In the genomic region with DNA sequence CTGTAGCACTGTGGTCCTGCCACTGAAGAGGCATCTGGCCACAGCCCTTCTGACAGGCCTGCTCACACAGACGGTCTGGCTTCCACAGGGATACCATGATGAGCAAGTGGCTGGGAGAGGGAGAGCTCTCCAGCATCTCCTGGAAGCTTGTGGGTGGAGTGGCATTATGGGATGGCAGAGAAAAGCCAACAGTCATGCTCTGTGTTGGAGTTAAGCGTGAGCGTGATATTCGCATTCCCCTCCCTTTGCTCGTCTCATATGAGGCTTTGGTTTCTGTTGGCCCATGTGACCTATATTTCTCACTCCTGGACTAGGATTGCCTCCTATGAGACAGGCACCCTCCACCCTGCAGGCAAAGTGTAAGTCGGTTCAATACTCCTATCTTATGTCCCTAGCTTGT, we compare ENCODE assay signal across 30 mouse cellular contexts. TPM values are rescaled to one million over a fixed set of nuclear protein-coding genes. Genes with fewer than 3 reads are reported as not detected.
DNase-seq lines count a peak whose midpoint lies in the region; ATAC-seq and TF ChIP-seq lines count a peak whose summit lies in the region.
"Had no signal": no experiment of that assay in that cellular context is flagged by ENCODE, and none has a peak within 500 bp of the region (broad histone marks: within the 10 kb centered on the region; RNA-seq: fewer than 3 reads in every experiment).

No protein-coding gene starts in this region.

- no peaks in the 10 kb centered on the region for H3K27me3 ChIP-seq in forebrain, postnatal 0 days (ENCODE audit: insufficient read depth, low read length)
- H3K27me3 ChIP-seq in midbrain, embryonic 16.5 days (ENCODE audit: control insufficient read depth, insufficient read depth, low read depth, low read length) = peaks cover 5% of the 10 kb centered on the region
- H3K27me3 ChIP-seq: forebrain, embryonic 15.5 days had no signal

- peaks cover 36% of the 10 kb centered on the region for H3K36me3 ChIP-seq in forebrain, postnatal 0 days (ENCODE audit: insufficient read depth)
- peaks cover 21% of the 10 kb centered on the region for H3K36me3 ChIP-seq in midbrain, embryonic 16.5 days (ENCODE audit: control insufficient read depth, insufficient read depth, low read length)
- H3K36me3 ChIP-seq: embryonic facial prominence, embryonic 10.5 days; forebrain, embryonic 15.5 days; G1E; kidney, embryonic 15.5 days; limb, embryonic 13.5 days; liver, embryonic 12.5 days had no signal

- H3K4me1 ChIP-seq in forebrain, postnatal 0 days (ENCODE audit: insufficient read depth) = peaks cover 11% of the 10 kb centered on the region; the same call in 1 of the 2 replicates
- peaks cover 21% of the 10 kb centered on the region for H3K4me1 ChIP-seq in midbrain, embryonic 16.5 days (ENCODE audit: control insufficient read depth, insufficient read depth, low read length)

- H3K4me3 ChIP-seq in forebrain, postnatal 0 days (ENCODE audit: low read depth, low read length) = no peak overlapping the region
- H3K4me3 ChIP-seq in midbrain, embryonic 16.5 days (ENCODE audit: low read depth, low read length) = no peak overlapping the region
- H3K4me3 ChIP-seq: embryonic facial prominence, embryonic 10.5 days; forebrain, embryonic 15.5 days; hindbrain, embryonic 13.5 days; kidney, embryonic 15.5 days; limb, embryonic 13.5 days; liver, embryonic 12.5 days had no signal

- H3K9me3 ChIP-seq in forebrain, postnatal 0 days (ENCODE audit: low read length) = no peaks in the 10 kb centered on the region
- H3K9me3 ChIP-seq in midbrain, embryonic 16.5 days (replicated peaks; ENCODE audit: control insufficient read depth, low read length, poor library complexity, severe bottlenecking) = no peaks in the 10 kb centered on the region
- H3K9me3 ChIP-seq: embryonic facial prominence, embryonic 10.5 days; forebrain, embryonic 15.5 days; G1E; hindbrain, embryonic 13.5 days; kidney, embryonic 15.5 days; limb, embryonic 13.5 days; liver, embryonic 12.5 days had no signal

- no peak overlapping the region for H3K27ac ChIP-seq in forebrain, postnatal 0 days (ENCODE audit: low read depth, low read length)
- no peak overlapping the region for H3K27ac ChIP-seq in midbrain, embryonic 16.5 days (ENCODE audit: low read length)
- H3K27ac ChIP-seq: embryonic facial prominence, embryonic 10.5 days; forebrain, embryonic 15.5 days; hindbrain, embryonic 13.5 days; kidney, embryonic 15.5 days; limb, embryonic 13.5 days; liver, embryonic 12.5 days had no signal

- WGBS in forebrain, postnatal 0 days = 79% methylated on average over 6 of the region's 6 CpGs
- 78% methylated on average over 6 of the region's 6 CpGs for WGBS in midbrain, embryonic 16.5 days

- intact Hi-C loops in left cerebral cortex, postnatal 10 days (cut with DNase I) = no loop called here

- no peak for TF ChIP-seq CTCF in forebrain, postnatal 0 days (IDR thresholded peaks at IDR 0.05; ENCODE audit: low read depth)

- ATAC-seq in frontal cortex, adult (ENCODE audit: low TSS enrichment) = peak; percentile 65
- ATAC-seq in forebrain, postnatal 0 days = no peak
- ATAC-seq in midbrain, embryonic 16.5 days = no peak
- ATAC-seq: activated CD4-positive, CD25-positive, alpha-beta regulatory T cell, adult 4 months; forebrain, embryonic 15.5 days had no signal

- no peak overlapping the region for H3K4me2 ChIP-seq in forebrain, postnatal 0 days (ENCODE audit: low read depth)
- H3K4me2 ChIP-seq in midbrain, embryonic 16.5 days (ENCODE audit: low read length) = no peak overlapping the region
- H3K4me2 ChIP-seq: forebrain, embryonic 15.5 days; hindbrain, embryonic 13.5 days; kidney, embryonic 15.5 days; limb, embryonic 13.5 days; liver, embryonic 12.5 days; midbrain, embryonic 11.5 days had no signal

- H3K9ac ChIP-seq in forebrain, postnatal 0 days = no peak overlapping the region
- no peak overlapping the region for H3K9ac ChIP-seq in midbrain, embryonic 16.5 days (ENCODE audit: low read depth, low read length)
- H3K9ac ChIP-seq: forebrain, embryonic 15.5 days; hindbrain, embryonic 13.5 days; kidney, embryonic 15.5 days; limb, embryonic 13.5 days; liver, embryonic 12.5 days had no signal

- DNase-seq in cerebellum, postnatal 14 days = peak; percentile 7 to 8
- DNase-seq in cerebellum, adult 11 months = no peak
- peak; percentile 72 to 77 for DNase-seq in left cerebral cortex, adult 9 months (ENCODE audit: low spot score in 2 of 2)
- DNase-seq in left cerebral cortex, postnatal 10 days (ENCODE audit: extremely low spot score in 1 of 2, low spot score in 2 of 2) = no peak
- peak; percentile 47 for DNase-seq in MN1 (ENCODE audit: low spot score)
- DNase-seq in forebrain, postnatal 0 days = no peak
- DNase-seq: adrenal gland, adult 8-10 months; gastrocnemius, postnatal 25 days; heart, postnatal 36 days; kidney, adult 11 months; kidney, postnatal 36 days; lung, adult 18-20 months; lung, postnatal 10 days had no signal

RNA-seq across cellular contexts. Expression of a gene that starts 6.5 kb away (rescaled TPM):
- total RNA-seq in left cerebral cortex, postnatal 10 days (2021) = 100 to 1,000 TPM; 898 to 906 TPM
- 215 and 218 TPM in 2 replicates for total RNA-seq in forebrain, postnatal 0 days (2014; rRNA removed)
- polyA plus RNA-seq in forebrain, postnatal 0 days (2015; fragmentation: Nextera tagmentation; extraction: Ambion mirVana) = 12.8 and 17.5 TPM in 2 replicates
- polyA plus RNA-seq in midbrain, embryonic 16.5 days (2015; fragmentation: Nextera tagmentation; extraction: Ambion mirVana) = 10.0 and 11.0 TPM in 2 replicates
- total RNA-seq: CH12.LX; common myeloid progenitor, adult 5-6 weeks; monocyte, adult 5-6 weeks; neutrophil, adult 5-6 weeks had no signal
- polyA plus RNA-seq: activated CD4-positive, CD25-positive, alpha-beta regulatory T cell, adult 4 months; G1E; limb, embryonic 13.5 days; liver, embryonic 12.5 days had no signal

RNA-seq across cellular contexts. Expression of a gene that starts 15.2 kb away (rescaled TPM):
- 100 to 1,000 TPM; 178 to 181 TPM for total RNA-seq in left cerebral cortex, postnatal 10 days (2021)
- total RNA-seq in forebrain, postnatal 0 days (2014; rRNA removed) = 113 and 134 TPM in 2 replicates
- 24.7 and 31.7 TPM in 2 replicates for polyA plus RNA-seq in forebrain, postnatal 0 days (2015; fragmentation: Nextera tagmentation; extraction: Ambion mirVana)
- 50.2 and 50.8 TPM in 2 replicates for polyA plus RNA-seq in midbrain, embryonic 16.5 days (2015; fragmentation: Nextera tagmentation; extraction: Ambion mirVana)
- total RNA-seq: gastrocnemius, postnatal 25 days; heart, postnatal 36 days; monocyte, adult 5-6 weeks; neutrophil, adult 5-6 weeks had no signal
- polyA plus RNA-seq: activated CD4-positive, CD25-positive, alpha-beta regulatory T cell, adult 4 months; G1E had no signal

RNA-seq across cellular contexts. Expression of a gene that starts 36.8 kb away (rescaled TPM):
- total RNA-seq in left cerebral cortex, postnatal 10 days (2021) = 100 to 1,000 TPM; 111 to 117 TPM
- 239 and 264 TPM in 2 replicates for total RNA-seq in forebrain, postnatal 0 days (2014; rRNA removed)
- polyA plus RNA-seq in forebrain, postnatal 0 days (2015; fragmentation: Nextera tagmentation; extraction: Ambion mirVana) = 402 and 447 TPM in 2 replicates
- 407 and 408 TPM in 2 replicates for polyA plus RNA-seq in midbrain, embryonic 16.5 days (2015; fragmentation: Nextera tagmentation; extraction: Ambion mirVana)

RNA-seq across cellular contexts. Expression of a gene that starts 52.3 kb away (rescaled TPM):
- not detected for total RNA-seq in left cerebral cortex, postnatal 10 days (2021)
- not detected in 2 replicates for total RNA-seq in forebrain, postnatal 0 days (2014; rRNA removed)
- not detected in 2 replicates for polyA plus RNA-seq in forebrain, postnatal 0 days (2015; fragmentation: Nextera tagmentation; extraction: Ambion mirVana)
- polyA plus RNA-seq in midbrain, embryonic 16.5 days (2015; fragmentation: Nextera tagmentation; extraction: Ambion mirVana) = not detected in 2 replicates
- total RNA-seq: common myeloid progenitor, adult 5-6 weeks; gastrocnemius, postnatal 25 days; heart, adult 8-10 months had no signal
- polyA plus RNA-seq: activated CD4-positive, CD25-positive, alpha-beta regulatory T cell, adult 4 months; embryonic facial prominence, embryonic 10.5 days; forebrain, embryonic 15.5 days; G1E; heart, embryonic 14.5 days; hindbrain, embryonic 13.5 days; kidney, embryonic 15.5 days; limb, embryonic 13.5 days; midbrain, embryonic 11.5 days had no signal

Comparison
In these comparisons a context has a peak if more than half of its experiments do, and no peak if none do; other contexts are left out.
1. DNase-seq: peak in cerebellum, postnatal 14 days (2 of 2), left cerebral cortex, adult 9 months (2 of 2) and MN1 (single experiment); none in cerebellum, adult 11 months (single experiment), left cerebral cortex, postnatal 10 days (0 of 2) and forebrain, postnatal 0 days (single experiment).